Mouse (Mus musculus) midbrain, embryonic 12.5 days (tissue): ENCODE results near the gene Rybp. TPM values are rescaled to one million over a fixed set of nuclear protein-coding genes. Genes with fewer than 3 reads are reported as not detected.

Experiments used
- ATAC-seq: fragments of 200-750 bp; cut with Nextera tagmentation; 2 replicates; pipeline ENCODE4 v1.8.0; 2017; ENCODE audit warnings: low read depth, moderate TSS enrichment, moderate library complexity; ENCODE audit not compliant: low FRiP score
- H3K27ac ChIP-seq: fragments of 300-500 bp; sonication (generic); replicated peaks from 2 replicates; pipeline ENCODE4 v1.5.1; 2016; ENCODE audit warnings: mild to moderate bottlenecking
- H3K27me3 ChIP-seq: fragments of 300-500 bp; sonication (generic); 2 replicates; pipeline ENCODE4 v1.6.1; 2016; ENCODE audit warnings: mild to moderate bottlenecking
- H3K36me3 ChIP-seq: fragments of 300-500 bp; sonication (generic); 2 replicates; pipeline ENCODE4 v1.6.1; 2016
- H3K4me1 ChIP-seq: fragments of 300-500 bp; sonication (generic); 2 replicates; pipeline ENCODE4 v1.6.1; 2016
- H3K4me2 ChIP-seq: fragments of 300-500 bp; sonication (generic); replicated peaks from 2 replicates; pipeline ENCODE4 v1.6.1; 2016; ENCODE audit warnings: mild to moderate bottlenecking, moderate library complexity
- H3K4me3 ChIP-seq: fragments of 300-500 bp; sonication (generic); 2 replicates; pipeline ENCODE4 v1.5.1; 2016; ENCODE audit warnings: mild to moderate bottlenecking
- H3K9ac ChIP-seq: fragments of 300-500 bp; sonication (generic); replicated peaks from 2 replicates; pipeline ENCODE4 v1.6.1; 2016; ENCODE audit warnings: mild to moderate bottlenecking, moderate library complexity
- H3K9me3 ChIP-seq: fragments of 300-500 bp; sonication (generic); 2 replicates; pipeline ENCODE4 v1.6.1; 2016; ENCODE audit warnings: mild to moderate bottlenecking
- WGBS: fragments of 180-500 bp; shearing (Covaris S2); methylation state at CpG from one replicate; pipeline ENCODE4 v1.1.7; 2016; 5-methylcytosine and 5-hydroxymethylcytosine counted together
- polyA plus RNA-seq: library from polyadenylated mRNA; unstranded; fragments of >200 nt; fragmentation: Nextera tagmentation; extraction: Ambion mirVana; gene quantifications from 2 replicates; pipeline ENCODE4 v1.2.1, GENCODE M21; 2016

Rybp gene
- polyA plus RNA-seq, 1 experiment from 2014 or later = 19.0 TPM

GRCm38 (mm10) chr6:100217507-100217906, 69.8 kb downstream of the Rybp start:
- Histone ChIP-seq H3K4me2 (no peak overlapping the region), H3K4me1 (peaks cover 28% of the 10 kb centered on the region), H3K27me3 (peaks cover 87% of the 10 kb centered on the region), H3K9me3 (no peaks in the 10 kb centered on the region), H3K9ac (no peak overlapping the region), H3K27ac (no peak overlapping the region), H3K36me3 (no peaks in the 10 kb centered on the region), H3K4me3 (no peak overlapping the region)
- 88% methylated on average over 8 of the region's 8 CpGs for WGBS
- ATAC-seq = no peak

GRCm38 (mm10) chr6:100216945-100217344, 70.3 kb downstream of the Rybp start:
- H3K4me1 ChIP-seq = peaks cover 32% of the 10 kb centered on the region
- no peak for ATAC-seq
- no peaks in the 10 kb centered on the region for H3K36me3 ChIP-seq
- no peak overlapping the region for H3K4me3 ChIP-seq
- H3K27ac ChIP-seq = no peak overlapping the region
- 80% methylated on average over 5 of the region's 5 CpGs for WGBS
- H3K27me3 ChIP-seq = peaks cover 93% of the 10 kb centered on the region
- H3K9ac ChIP-seq = no peak overlapping the region
- H3K9me3 ChIP-seq = no peaks in the 10 kb centered on the region
- no peak overlapping the region for H3K4me2 ChIP-seq

GRCm38 (mm10) chr6:100215809-100216208, 71.5 kb downstream of the Rybp start:
- Histone ChIP-seq H3K4me1 (peaks cover 32% of the 10 kb centered on the region), H3K27me3 (peaks cover 98% of the 10 kb centered on the region), H3K9ac (no peak overlapping the region), H3K36me3 (no peaks in the 10 kb centered on the region), H3K27ac (no peak overlapping the region), H3K9me3 (no peaks in the 10 kb centered on the region), H3K4me2 (no peak overlapping the region), H3K4me3 (no peak overlapping the region)
- 79% methylated on average over 6 of the region's 6 CpGs for WGBS
- ATAC-seq = no peak

GRCm38 (mm10) chr6:100214132-100214913, 73.0 kb downstream of the Rybp start:
- WGBS = 53% methylated on average over 13 of the region's 13 CpGs
- H3K27ac ChIP-seq = no peak overlapping the region
- no peak overlapping the region for H3K4me3 ChIP-seq
- H3K4me1 ChIP-seq = peaks cover 32% of the 10 kb centered on the region
- ATAC-seq = no peak
- H3K9ac ChIP-seq = no peak overlapping the region
- H3K9me3 ChIP-seq = no peaks in the 10 kb centered on the region
- no peaks in the 10 kb centered on the region for H3K36me3 ChIP-seq
- peaks cover 92% of the 10 kb centered on the region for H3K27me3 ChIP-seq
- no peak overlapping the region for H3K4me2 ChIP-seq

- Histone ChIP-seq H3K4me1 (peaks cover 25% of the 10 kb centered on the region), H3K36me3 (no peaks in the 10 kb centered on the region), H3K9ac (no peak overlapping the region), H3K4me3 (no peak overlapping the region), H3K27me3 (peaks cover 92% of the 10 kb centered on the region), H3K4me2 (no peak overlapping the region), H3K27ac (no peak overlapping the region), H3K9me3 (no peaks in the 10 kb centered on the region)
- WGBS = 64% methylated on average over 9 of the region's 9 CpGs
- no peak for ATAC-seq
Measured at GRCm38 (mm10) chr6:100213596-100213995, 73.7 kb downstream of the Rybp start.

- no peak overlapping the region for H3K9ac ChIP-seq
- no peak overlapping the region for H3K4me3 ChIP-seq
- H3K4me2 ChIP-seq = no peak overlapping the region
- WGBS = 3% methylated on average over 7 of the region's 7 CpGs
- peaks cover 94% of the 10 kb centered on the region for H3K27me3 ChIP-seq
- no peaks in the 10 kb centered on the region for H3K9me3 ChIP-seq
- H3K36me3 ChIP-seq = no peaks in the 10 kb centered on the region
- H3K27ac ChIP-seq = no peak overlapping the region
- H3K4me1 ChIP-seq = peaks cover 20% of the 10 kb centered on the region
- no peak for ATAC-seq
Measured at GRCm38 (mm10) chr6:100212820-100213219, 74.5 kb downstream of the Rybp start.

- no peak overlapping the region for H3K9ac ChIP-seq
- 78% methylated on average over 3 of the region's 3 CpGs for WGBS
- peaks cover 94% of the 10 kb centered on the region for H3K27me3 ChIP-seq
- no peak overlapping the region for H3K4me2 ChIP-seq
- no peak for ATAC-seq
- peaks cover 28% of the 10 kb centered on the region for H3K4me1 ChIP-seq
- no peaks in the 10 kb centered on the region for H3K36me3 ChIP-seq
- H3K4me3 ChIP-seq = no peak overlapping the region
- no peaks in the 10 kb centered on the region for H3K9me3 ChIP-seq
- no peak overlapping the region for H3K27ac ChIP-seq
Measured at GRCm38 (mm10) chr6:100211646-100212045, 75.6 kb downstream of the Rybp start.

GRCm38 (mm10) chr6:100210517-100210916, 76.8 kb downstream of the Rybp start:
- H3K27me3 ChIP-seq = peaks cover 94% of the 10 kb centered on the region

GRCm38 (mm10) chr6:100206741-100207275, 80.5 kb downstream of the Rybp start:
- H3K4me2 ChIP-seq = peak overlapping the region; percentile 22
- ATAC-seq = peak; percentile 64
- no peak overlapping the region for H3K4me3 ChIP-seq
- H3K9ac ChIP-seq = 0 out of 2 replicates have a peak overlapping the region, but pooled peaks have one; percentile 41
- no peaks in the 10 kb centered on the region for H3K36me3 ChIP-seq
- peaks cover 87% of the 10 kb centered on the region for H3K27me3 ChIP-seq
- H3K27ac ChIP-seq = no peak overlapping the region
- WGBS = 3% methylated on average over 14 of the region's 14 CpGs
- no peaks in the 10 kb centered on the region for H3K9me3 ChIP-seq
- peaks cover 25% of the 10 kb centered on the region for H3K4me1 ChIP-seq

More at GRCm38 (mm10) chr6:100210517-100210916, 76.8 kb downstream of the Rybp start:
- Histone ChIP-seq H3K9me3 (no peaks in the 10 kb centered on the region), H3K4me2 (no peak overlapping the region), H3K36me3 (no peaks in the 10 kb centered on the region), H3K4me1 (peaks cover 35% of the 10 kb centered on the region), H3K9ac (no peak overlapping the region), H3K4me3 (no peak overlapping the region), H3K27ac (no peak overlapping the region)
- ATAC-seq = no peak
- 91% methylated on average over 1 of the region's 1 CpGs for whole genome bisulfite sequencing

- Histone ChIP-seq H3K4me2 (no peak overlapping the region), H3K9ac (no peak overlapping the region), H3K27me3 (peaks cover 86% of the 10 kb centered on the region), H3K36me3 (no peaks in the 10 kb centered on the region), H3K4me3 (no peak overlapping the region), H3K27ac (no peak overlapping the region), H3K9me3 (no peaks in the 10 kb centered on the region), H3K4me1 (peaks cover 25% of the 10 kb centered on the region)
- WGBS = 57% methylated on average over 1 of the region's 1 CpGs
- ATAC-seq = no peak
Measured at GRCm38 (mm10) chr6:100206261-100206660, 81.0 kb downstream of the Rybp start.

- Histone ChIP-seq H3K9me3 (no peaks in the 10 kb centered on the region), H3K9ac (no peak overlapping the region), H3K36me3 (no peaks in the 10 kb centered on the region), H3K4me3 (no peak overlapping the region), H3K27ac (no peak overlapping the region), H3K4me1 (peaks cover 25% of the 10 kb centered on the region), H3K27me3 (peaks cover 83% of the 10 kb centered on the region), H3K4me2 (no peak overlapping the region)
- WGBS = 83% methylated on average over 7 of the region's 7 CpGs
- ATAC-seq = no peak
Measured at GRCm38 (mm10) chr6:100204436-100204835, 82.8 kb downstream of the Rybp start.

GRCm38 (mm10) chr6:100203492-100203891, 83.8 kb downstream of the Rybp start:
- WGBS = 42% methylated on average over 3 of the region's 3 CpGs
- H3K4me3 ChIP-seq = no peak overlapping the region
- H3K9me3 ChIP-seq = no peaks in the 10 kb centered on the region
- H3K27me3 ChIP-seq = peaks cover 74% of the 10 kb centered on the region
- H3K36me3 ChIP-seq = no peaks in the 10 kb centered on the region
- no peak overlapping the region for H3K9ac ChIP-seq
- H3K4me2 ChIP-seq = no peak overlapping the region
- H3K4me1 ChIP-seq = peaks cover 25% of the 10 kb centered on the region
- no peak overlapping the region for H3K27ac ChIP-seq
- ATAC-seq = no peak
